Mouse (Mus musculus) myocyte (in vitro differentiated cells): ENCODE measurements around the gene Catsper2. TPM values are rescaled to one million over a fixed set of nuclear protein-coding genes. Genes with fewer than 3 reads are reported as not detected.

Experiments used
- H3K27me3 ChIP-seq: one replicate; pipeline ENCODE4 v1.6.1; 2011; ENCODE audit not compliant: control insufficient read depth, insufficient read depth, insufficient read length
- H3K36me3 ChIP-seq: one replicate; pipeline ENCODE4 v1.6.1; 2011; ENCODE audit not compliant: control insufficient read depth, insufficient read depth
- H3K4me2 ChIP-seq: one replicate; pipeline ENCODE4 v1.6.1; 2011; ENCODE audit warnings: low read depth, control low read depth
- H3K4me3 ChIP-seq: one replicate; pipeline ENCODE4 v1.5.1; 2011; ENCODE audit warnings: mild to moderate bottlenecking, control low read depth, moderate library complexity
- H3K79me2 ChIP-seq: one replicate; pipeline ENCODE4 v1.6.1; 2011; ENCODE audit not compliant: control insufficient read depth, insufficient read depth
- H3ac ChIP-seq: one replicate; pipeline ENCODE4 v1.6.1; 2011; ENCODE audit not compliant: control insufficient read depth, insufficient read length
- CEBPB ChIP-seq: IDR thresholded peaks from 2 replicates; pipeline ENCODE4 v1.6.1; 2011; ENCODE audit warnings: mild to moderate bottlenecking, moderate library complexity; ENCODE audit not compliant: poor library complexity, insufficient read depth, severe bottlenecking
- E2F4 ChIP-seq: IDR thresholded peaks from one replicate; pipeline ENCODE4 v1.6.1; 2011; ENCODE audit warnings: mild to moderate bottlenecking, control low read depth, moderate library complexity; ENCODE audit not compliant: insufficient read depth
- MAX ChIP-seq: IDR thresholded peaks from one replicate; pipeline ENCODE4 v1.6.1; 2011; ENCODE audit warnings: low read depth, mild to moderate bottlenecking, control low read depth
- MYOD1 ChIP-seq, 3 experiments: IDR thresholded peaks; one replicate each; pipeline ENCODE4 v1.6.1; 2011; ENCODE audit warnings: control low read depth in 2 of 3, low read depth in 2 of 3, mild to moderate bottlenecking in 2 of 3, moderate library complexity in 1 of 3; ENCODE audit not compliant: insufficient read length in 2 of 3, control insufficient read depth in 1 of 3
- MYOG ChIP-seq, 3 experiments: IDR thresholded peaks; one replicate each; pipeline ENCODE4 v1.6.1; 2011; ENCODE audit warnings: control low read depth in 2 of 3, low read depth in 2 of 3, mild to moderate bottlenecking in 2 of 3; ENCODE audit not compliant: insufficient read length in 2 of 3, control insufficient read depth in 1 of 3, insufficient read depth in 1 of 3
- POLR2A ChIP-seq: IDR thresholded peaks from one replicate; pipeline ENCODE4 v1.6.1; 2011; ENCODE audit warnings: low read depth, mild to moderate bottlenecking, control low read depth, moderate library complexity; ENCODE audit not compliant: insufficient read length
- POLR2AphosphoS2 ChIP-seq: IDR thresholded peaks from one replicate; pipeline ENCODE4 v1.6.1; 2011; ENCODE audit warnings: low read depth, control low read depth; ENCODE audit not compliant: insufficient read length
- REST ChIP-seq: IDR thresholded peaks from one replicate; pipeline ENCODE4 v1.6.1; 2011; ENCODE audit warnings: mild to moderate bottlenecking, control low read depth, moderate library complexity; ENCODE audit not compliant: insufficient read depth, insufficient read length
- SRF ChIP-seq: IDR thresholded peaks from one replicate; pipeline ENCODE4 v1.6.1; 2011; ENCODE audit warnings: low read depth; ENCODE audit not compliant: control insufficient read depth, insufficient read length
- TCF12 ChIP-seq: IDR thresholded peaks from one replicate; pipeline ENCODE4 v1.6.1; 2011; ENCODE audit warnings: mild to moderate bottlenecking, control low read depth; ENCODE audit not compliant: poor library complexity, insufficient read depth, severe bottlenecking
- TCF3 ChIP-seq: IDR thresholded peaks from one replicate; pipeline ENCODE4 v1.6.1; 2011; ENCODE audit warnings: low read depth, control low read depth; ENCODE audit not compliant: insufficient read length
- USF1 ChIP-seq: IDR thresholded peaks from one replicate; pipeline ENCODE4 v1.6.1; 2011; ENCODE audit warnings: low read depth, mild to moderate bottlenecking, control low read depth, moderate library complexity
- polyA plus RNA-seq: library from polyadenylated mRNA; unstranded; fragments of >200 nt; fragmentation: generic; extraction: Trizol; gene quantifications from one replicate; pipeline ENCODE4 v1.2.1, GENCODE M21; 2012; ENCODE audit warnings: missing spikeins

The Catsper2 gene
- polyA plus RNA-seq, 1 experiment: 1.5 TPM

- TF ChIP-seq POLR2A (no peak), MYOD1 (IDR thresholded peaks at IDR 0.05; ENCODE audit: control insufficient read depth in 1 of 3, insufficient read length in 2 of 3, low read depth in 2 of 3) (no peak), MYOG (IDR thresholded peaks at IDR 0.05; ENCODE audit: control insufficient read depth in 1 of 3, insufficient read depth in 1 of 3, insufficient read length in 2 of 3, low read depth in 2 of 3) (no peak), TCF12 (no peak), POLR2AphosphoS2 (no peak), USF1 (no peak), CEBPB (no peak), REST (no peak), SRF (no peak), E2F4 (no peak), MAX (no peak), TCF3 (no peak)
- Histone ChIP-seq H3K79me2 (peaks cover 71% of the 10 kb centered on the region), H3K36me3 (peaks cover 11% of the 10 kb centered on the region), H3K27me3 (no peaks in the 10 kb centered on the region), H3K4me3 (no peak overlapping the region), H3ac (no peak overlapping the region), H3K4me2 (peak overlapping the region; percentile 1)
These were observed 2.8 kb upstream of the Catsper2 start for GRCm38 (mm10) chr2:121416356-121416755.

DNA sequence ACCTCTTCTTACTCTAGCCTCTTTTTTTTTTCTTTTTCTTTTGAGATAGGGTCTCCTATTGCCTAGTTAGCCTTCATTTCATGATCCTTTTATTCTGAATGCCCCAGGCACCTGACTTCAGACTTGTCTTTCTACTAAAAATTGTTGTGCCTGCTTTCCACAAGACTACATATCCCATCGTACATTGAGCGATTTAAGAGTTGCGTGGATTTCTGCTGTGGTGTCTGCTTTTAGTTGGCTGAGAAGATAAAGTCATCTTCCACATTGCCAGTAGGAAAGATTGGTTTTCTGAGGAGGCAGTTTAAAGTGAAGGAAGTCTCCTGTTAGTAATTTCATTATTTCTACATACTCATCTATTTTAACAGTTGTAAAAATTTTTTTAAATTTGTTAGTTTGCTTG, 2.0 kb upstream of the Catsper2 start:
- peak overlapping the region; percentile 65 for H3K4me2 ChIP-seq
- H3ac ChIP-seq: no peak overlapping the region
- H3K27me3 ChIP-seq: no peaks in the 10 kb centered on the region
- peaks cover 63% of the 10 kb centered on the region for H3K79me2 ChIP-seq
- peaks cover 11% of the 10 kb centered on the region for H3K36me3 ChIP-seq
- H3K4me3 ChIP-seq: peak overlapping the region; percentile 65
- no peak for TF ChIP-seq USF1
- no peak for TF ChIP-seq E2F4
- TF ChIP-seq POLR2A: no peak
- no peak for TF ChIP-seq CEBPB
- TF ChIP-seq TCF3: no peak
- no peak for TF ChIP-seq MYOG (IDR thresholded peaks at IDR 0.05; ENCODE audit: control insufficient read depth in 1 of 3, insufficient read depth in 1 of 3, insufficient read length in 2 of 3, low read depth in 2 of 3)
- no peak for TF ChIP-seq POLR2AphosphoS2
- TF ChIP-seq REST: no peak
- TF ChIP-seq SRF: no peak
- no peak for TF ChIP-seq MAX
- no peak for TF ChIP-seq TCF12
- no peak for TF ChIP-seq MYOD1 (IDR thresholded peaks at IDR 0.05; ENCODE audit: control insufficient read depth in 1 of 3, insufficient read length in 2 of 3, low read depth in 2 of 3)

- Histone ChIP-seq H3K79me2 (peaks cover 59% of the 10 kb centered on the region), H3ac (no peak overlapping the region), H3K4me2 (peak overlapping the region; percentile 65), H3K36me3 (peaks cover 11% of the 10 kb centered on the region), H3K27me3 (no peaks in the 10 kb centered on the region), H3K4me3 (peak overlapping the region; percentile 65)
- TF ChIP-seq SRF: no peak
- TF ChIP-seq USF1: no peak
- no peak for TF ChIP-seq POLR2A
- TF ChIP-seq CEBPB: no peak
- TF ChIP-seq MAX: no peak
- TF ChIP-seq MYOG (IDR thresholded peaks at IDR 0.05; ENCODE audit: control insufficient read depth in 1 of 3, insufficient read depth in 1 of 3, insufficient read length in 2 of 3, low read depth in 2 of 3): no peak
- TF ChIP-seq MYOD1 (IDR thresholded peaks at IDR 0.05; ENCODE audit: control insufficient read depth in 1 of 3, insufficient read length in 2 of 3, low read depth in 2 of 3): no peak
- TF ChIP-seq REST: no peak
- TF ChIP-seq POLR2AphosphoS2: no peak
- no peak for TF ChIP-seq TCF12
- TF ChIP-seq TCF3: no peak
- no peak for TF ChIP-seq E2F4
These were observed 1.5 kb upstream of the Catsper2 start for GRCm38 (mm10) chr2:121415103-121415502.

GRCm38 (mm10) chr2:121414139-121414685, 620 bp upstream of the Catsper2 start:
- H3ac ChIP-seq: peak overlapping the region; percentile 92
- H3K4me3 ChIP-seq: peak overlapping the region; percentile 65
- H3K79me2 ChIP-seq: peaks cover 53% of the 10 kb centered on the region
- TF ChIP-seq POLR2A: no peak
- no peak for TF ChIP-seq MAX
- TF ChIP-seq SRF: no peak
- no peak for TF ChIP-seq TCF12
- no peak for TF ChIP-seq MYOD1 (IDR thresholded peaks at IDR 0.05; ENCODE audit: control insufficient read depth in 1 of 3, insufficient read length in 2 of 3, low read depth in 2 of 3)
- no peak for TF ChIP-seq USF1
- H3K27me3 ChIP-seq: no peaks in the 10 kb centered on the region
- peak overlapping the region; percentile 65 for H3K4me2 ChIP-seq
- peaks cover 11% of the 10 kb centered on the region for H3K36me3 ChIP-seq

DNA sequence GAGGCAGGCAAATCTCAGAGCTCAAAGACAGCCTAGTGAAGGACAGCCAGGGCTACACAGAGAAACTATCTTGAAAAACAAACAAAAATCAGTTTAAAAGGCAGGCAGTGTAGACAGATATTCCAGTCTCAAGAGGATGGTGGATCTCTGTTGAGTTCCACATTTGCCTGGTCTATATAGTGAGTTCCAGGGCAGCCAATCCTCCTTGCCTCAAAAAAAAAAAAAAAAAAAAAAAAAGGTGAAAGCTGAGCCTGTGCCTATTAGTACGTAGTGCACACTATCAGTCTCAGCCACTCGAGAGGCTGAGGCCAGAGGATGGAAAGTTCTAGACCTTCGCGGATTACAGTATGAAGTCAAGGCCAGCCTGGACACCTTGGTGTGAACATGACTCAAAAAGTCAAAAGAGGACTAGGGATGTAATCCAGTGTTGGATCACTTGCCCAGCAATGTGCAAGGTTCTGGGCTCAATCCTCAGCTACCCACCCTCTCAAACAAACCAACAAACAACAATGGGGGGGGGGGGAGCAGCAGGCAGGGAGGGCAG, 677 bp downstream of the Catsper2 start:
- H3ac ChIP-seq: peak overlapping the region; percentile 92
- no peaks in the 10 kb centered on the region for H3K27me3 ChIP-seq
- H3K4me3 ChIP-seq: peak overlapping the region; percentile 65
- H3K79me2 ChIP-seq: peaks cover 40% of the 10 kb centered on the region
- TF ChIP-seq REST (no peak), E2F4 (no peak), TCF3 (no peak), POLR2A (no peak)
- H3K36me3 ChIP-seq: peaks cover 5% of the 10 kb centered on the region
- H3K4me2 ChIP-seq: peak overlapping the region; percentile 85
